Mouse (Mus musculus) stomach, embryonic 16.5 days (tissue): ENCODE results near the gene Rpl10-ps3. TPM values are rescaled to one million over a fixed set of nuclear protein-coding genes. Genes with fewer than 3 reads are reported as not detected.

ENCODE experiments used
- ATAC-seq: fragments of 200-750 bp; cut with Nextera tagmentation; 2 replicates; pipeline ENCODE4 v1.8.0; 2017; ENCODE audit warnings: moderate number of reproducible peaks, moderate TSS enrichment; ENCODE audit not compliant: insufficient read depth, low FRiP score
- H3K27ac ChIP-seq: fragments of 300-500 bp; sonication (generic); 2 replicates; pipeline ENCODE4 v1.5.1; 2014; ENCODE audit warnings: low read length
- H3K27me3 ChIP-seq: fragments of 300-500 bp; sonication (generic); 2 replicates; pipeline ENCODE4 v1.6.1; 2014; ENCODE audit warnings: low read length, control low read depth, mixed read lengths; ENCODE audit not compliant: control insufficient read depth, insufficient read depth
- H3K36me3 ChIP-seq: fragments of 300-500 bp; sonication (generic); 2 replicates; pipeline ENCODE4 v1.6.1; 2014; ENCODE audit warnings: low read length; ENCODE audit not compliant: control insufficient read depth, insufficient read depth
- H3K4me1 ChIP-seq: fragments of 300-500 bp; sonication (generic); 2 replicates; pipeline ENCODE4 v1.6.1; 2014; ENCODE audit warnings: low read length, control low read depth, mixed read lengths; ENCODE audit not compliant: control insufficient read depth, insufficient read depth
- H3K4me2 ChIP-seq: fragments of 300-500 bp; sonication (generic); 2 replicates; pipeline ENCODE4 v1.6.1; 2014; ENCODE audit warnings: low read depth, low read length, mixed read lengths
- H3K4me3 ChIP-seq: fragments of 300-500 bp; sonication (generic); replicated peaks from 2 replicates; pipeline ENCODE4 v1.5.1; 2014; ENCODE audit warnings: mild to moderate bottlenecking, low read length
- H3K9ac ChIP-seq: fragments of 300-500 bp; sonication (generic); 2 replicates; pipeline ENCODE4 v1.6.1; 2014; ENCODE audit warnings: low read length
- H3K9me3 ChIP-seq: fragments of 300-500 bp; sonication (generic); replicated peaks from 2 replicates; pipeline ENCODE4 v1.6.1; 2016; ENCODE audit warnings: low read length, control low read depth; ENCODE audit not compliant: control insufficient read depth
- WGBS: fragments of 180-500 bp; shearing (Covaris S2); extraction: QIAGEN DNeasy Blood & Tissue Kit; methylation state at CpG from one replicate; pipeline ENCODE4 v1.1.7; 2014; 5-methylcytosine and 5-hydroxymethylcytosine counted together
- polyA plus RNA-seq: library from polyadenylated mRNA; unstranded; fragments of >200 nt; fragmentation: Nextera tagmentation; extraction: Ambion mirVana; gene quantifications from 2 replicates; pipeline ENCODE4 v1.2.1, GENCODE M21; 2015

Gene Rpl10-ps3
- polyA plus RNA-seq, 1 experiment from 2014 or later: 229 TPM

DNA sequence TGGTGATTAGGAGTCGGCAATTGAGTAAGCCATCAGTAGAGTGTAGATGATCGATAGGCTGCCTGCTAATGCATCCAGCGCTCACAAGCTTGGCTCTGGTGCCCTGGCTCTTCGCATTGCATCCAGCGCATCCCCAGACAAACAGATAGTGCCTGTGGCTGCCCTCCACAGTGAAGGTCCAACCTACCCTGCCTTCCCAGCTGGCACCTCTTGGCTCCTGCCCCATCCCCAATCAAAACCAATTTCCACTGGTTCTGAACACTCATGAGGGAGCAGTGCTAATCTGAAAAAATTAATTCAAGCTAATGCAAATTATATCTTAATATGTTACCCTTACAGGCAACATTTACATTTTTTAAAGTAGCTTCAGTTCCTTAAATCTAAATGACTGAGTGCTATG lies 25.3 kb downstream of the Rpl10-ps3 start:
- Histone ChIP-seq H3K4me2 (no peak overlapping the region), H3K4me1 (no peaks in the 10 kb centered on the region), H3K27me3 (no peaks in the 10 kb centered on the region), H3K27ac (no peak overlapping the region), H3K36me3 (no peaks in the 10 kb centered on the region), H3K9me3 (no peaks in the 10 kb centered on the region), H3K9ac (no peak overlapping the region), H3K4me3 (no peak overlapping the region)
- 93% methylated on average over 5 of the region's 5 CpGs for WGBS
- no peak for ATAC-seq

GRCm38 (mm10) chr9:50317299-50317698 lies 27.5 kb downstream of the Rpl10-ps3 start:
- H3K36me3 ChIP-seq: no peaks in the 10 kb centered on the region
- no peak overlapping the region for H3K4me2 ChIP-seq
- 59% methylated on average over 6 of the region's 6 CpGs for WGBS
- no peak overlapping the region for H3K27ac ChIP-seq
- ATAC-seq: no peak
- no peaks in the 10 kb centered on the region for H3K27me3 ChIP-seq
- H3K9me3 ChIP-seq: no peaks in the 10 kb centered on the region
- H3K9ac ChIP-seq: no peak overlapping the region
- H3K4me3 ChIP-seq: no peak overlapping the region
- H3K4me1 ChIP-seq: no peaks in the 10 kb centered on the region

GRCm38 (mm10) chr9:50315650-50316049 lies 29.1 kb downstream of the Rpl10-ps3 start:
- Histone ChIP-seq H3K4me3 (no peak overlapping the region), H3K27ac (no peak overlapping the region), H3K9me3 (no peaks in the 10 kb centered on the region), H3K4me2 (no peak overlapping the region), H3K9ac (no peak overlapping the region), H3K36me3 (no peaks in the 10 kb centered on the region), H3K27me3 (no peaks in the 10 kb centered on the region), H3K4me1 (no peaks in the 10 kb centered on the region)
- no peak for ATAC-seq
- WGBS: 44% methylated on average over 3 of the region's 3 CpGs

GRCm38 (mm10) chr9:50311036-50311545 lies 33.7 kb downstream of the Rpl10-ps3 start:
- H3K4me3 ChIP-seq: no peak overlapping the region
- H3K9me3 ChIP-seq: no peaks in the 10 kb centered on the region
- no peaks in the 10 kb centered on the region for H3K36me3 ChIP-seq
- H3K9ac ChIP-seq: no peak overlapping the region
- ATAC-seq: no peak; the same call in 1 of the 2 replicates
- no peak overlapping the region for H3K27ac ChIP-seq
- no peaks in the 10 kb centered on the region for H3K4me1 ChIP-seq
- H3K4me2 ChIP-seq: no peak overlapping the region
- 61% methylated on average over 6 of the region's 6 CpGs for WGBS
- no peaks in the 10 kb centered on the region for H3K27me3 ChIP-seq

- Histone ChIP-seq H3K36me3 (no peaks in the 10 kb centered on the region), H3K27me3 (no peaks in the 10 kb centered on the region), H3K9ac (no peak overlapping the region), H3K9me3 (no peaks in the 10 kb centered on the region), H3K27ac (0 out of 2 replicates have a peak overlapping the region, but pooled peaks have one; percentile 23), H3K4me3 (no peak overlapping the region), H3K4me2 (no peak overlapping the region), H3K4me1 (peaks cover 15% of the 10 kb centered on the region)
- ATAC-seq: no peak
- WGBS: 63% methylated on average over 10 of the region's 10 CpGs
These were observed 38.9 kb downstream of the Rpl10-ps3 start for GRCm38 (mm10) chr9:50305666-50306402.

DNA sequence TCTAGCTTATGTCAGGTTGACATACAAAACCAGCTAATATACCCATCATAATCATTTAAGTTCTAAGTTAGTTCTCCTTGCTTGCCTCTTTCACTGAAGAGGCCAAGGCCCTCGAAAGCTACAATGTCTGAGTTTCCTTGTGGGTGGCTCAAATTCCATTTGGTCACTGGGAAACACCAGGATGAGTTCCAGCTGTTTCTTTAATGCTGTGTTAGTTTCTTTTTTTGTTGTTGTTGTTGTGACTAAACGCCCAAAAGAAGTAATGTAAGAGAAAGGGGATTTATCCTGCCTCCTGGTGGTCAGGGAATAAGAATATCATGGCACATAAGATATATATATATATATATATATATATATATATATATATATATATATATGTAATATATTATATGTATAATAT lies 39.7 kb downstream of the Rpl10-ps3 start:
- Histone ChIP-seq H3K27ac (peak overlapping the region; percentile 50), H3K4me1 (peaks cover 15% of the 10 kb centered on the region), H3K4me2 (no peak overlapping the region), H3K36me3 (no peaks in the 10 kb centered on the region), H3K9me3 (no peaks in the 10 kb centered on the region), H3K27me3 (no peaks in the 10 kb centered on the region), H3K9ac (no peak overlapping the region), H3K4me3 (no peak overlapping the region)
- WGBS: 42% methylated on average over 2 of the region's 2 CpGs
- no peak for ATAC-seq

- Histone ChIP-seq H3K36me3 (no peaks in the 10 kb centered on the region), H3K27ac (peak overlapping the region; percentile 50), H3K4me3 (no peak overlapping the region), H3K9ac (no peak overlapping the region), H3K27me3 (no peaks in the 10 kb centered on the region), H3K4me2 (no peak overlapping the region), H3K9me3 (no peaks in the 10 kb centered on the region), H3K4me1 (peaks cover 15% of the 10 kb centered on the region)
- ATAC-seq: peak; percentile 73
- 32% methylated on average over 4 of the region's 4 CpGs for WGBS
These were observed 40.8 kb downstream of the Rpl10-ps3 start for GRCm38 (mm10) chr9:50304004-50304403.

- Histone ChIP-seq H3K9me3 (no peaks in the 10 kb centered on the region), H3K4me2 (no peak overlapping the region), H3K36me3 (no peaks in the 10 kb centered on the region), H3K4me1 (peaks cover 15% of the 10 kb centered on the region), H3K9ac (no peak overlapping the region), H3K27me3 (no peaks in the 10 kb centered on the region), H3K4me3 (no peak overlapping the region), H3K27ac (no peak overlapping the region)
- ATAC-seq: 0 out of 2 replicates have a peak, but pooled peaks have one; percentile 33
These were observed 43.0 kb downstream of the Rpl10-ps3 start for GRCm38 (mm10) chr9:50301722-50302121.

DNA sequence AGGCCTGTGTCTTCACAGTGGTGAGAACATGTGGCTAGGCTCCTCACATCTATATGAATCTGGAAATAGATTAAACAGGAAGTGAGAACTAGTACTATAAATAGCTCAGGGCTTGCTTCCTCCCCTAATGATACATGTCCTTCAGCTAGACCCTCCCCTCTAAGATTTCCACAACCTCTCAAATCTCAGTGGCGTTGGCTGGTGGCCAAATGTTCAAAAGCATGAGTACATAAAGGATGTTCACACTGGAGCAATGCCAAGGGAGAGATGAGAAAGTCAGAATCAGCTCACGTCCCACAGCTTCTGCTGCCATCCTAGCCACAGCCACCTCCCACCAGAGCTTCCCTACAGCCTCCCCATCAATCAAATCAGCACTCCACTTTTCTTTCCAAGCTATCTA lies 46.4 kb downstream of the Rpl10-ps3 start:
- Histone ChIP-seq H3K27ac (no peak overlapping the region), H3K4me3 (no peak overlapping the region), H3K36me3 (no peaks in the 10 kb centered on the region), H3K4me1 (peaks cover 3% of the 10 kb centered on the region; the same call in 1 of the 2 replicates), H3K9me3 (no peaks in the 10 kb centered on the region), H3K9ac (no peak overlapping the region), H3K4me2 (no peak overlapping the region), H3K27me3 (no peaks in the 10 kb centered on the region)
- ATAC-seq: no peak; the same call in 1 of the 2 replicates
- WGBS: 48% methylated on average over 2 of the region's 2 CpGs
